Mouse (Mus musculus): ENCODE data around the gene Nos1. TPM values are rescaled to one million over a fixed set of nuclear protein-coding genes. Genes with fewer than 3 reads are reported as not detected.
"Not testable (repeated sequence)": the region's sequence is repeated elsewhere in the genome, so short reads cannot be mapped to it uniquely, and the experiment has no call there.

Gene Nos1
- total and polyA plus RNA-seq, 2 experiments from 2014 or later: 3.1 to 10.7 TPM

- H3K4me3 ChIP-seq (ENCODE audit: low read length): no peak overlapping the region
- H3K27ac ChIP-seq: 0 out of 2 replicates have a peak overlapping the region, but pooled peaks have one; percentile 13
- no peaks in the 10 kb centered on the region; the same call in 1 of the 2 replicates for H3K4me1 ChIP-seq (ENCODE audit: insufficient read depth, low read length)
- no peaks in the 10 kb centered on the region for H3K9me3 ChIP-seq (ENCODE audit: low read length)
- H3K9ac ChIP-seq (replicated peaks; ENCODE audit: low read length): no peak overlapping the region
- ATAC-seq: peak; percentile 71
- 42% methylated on average over 8 of the region's 8 CpGs for WGBS
- H3K36me3 ChIP-seq (ENCODE audit: insufficient read depth, low read length): no peaks in the 10 kb centered on the region
- DNase-seq (ENCODE audit: low spot score): peak; percentile 83
- H3K4me2 ChIP-seq (ENCODE audit: low read depth, low read length): no peak overlapping the region
- no peak for TF ChIP-seq CTCF (IDR thresholded peaks at IDR 0.05; ENCODE audit: low read depth)
- H3K27me3 ChIP-seq (ENCODE audit: insufficient read depth, low read length): no peaks in the 10 kb centered on the region
These were observed 93.0 kb downstream of the Nos1 start for GRCm38 (mm10) chr5:117873807-117874206.

DNA sequence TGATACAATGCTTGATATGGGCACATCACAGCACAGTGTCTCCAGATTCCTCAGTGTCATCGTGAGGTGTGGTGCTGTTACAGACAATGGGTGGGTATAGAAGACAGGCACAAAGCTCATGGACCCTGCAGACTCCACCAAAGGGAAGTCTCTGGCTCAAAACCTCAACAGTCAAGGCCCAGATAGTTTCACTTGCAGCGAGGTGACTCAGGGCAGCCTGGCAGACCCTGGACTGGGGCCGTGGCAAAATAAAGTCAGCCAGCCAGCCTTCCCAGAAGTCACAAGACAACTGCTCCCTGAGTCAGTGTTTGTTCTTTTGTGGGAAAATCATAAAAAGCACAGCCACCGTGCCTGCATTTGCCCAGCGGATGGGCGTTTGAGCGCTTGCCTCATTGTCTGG, 93.4 kb downstream of the Nos1 start:
- H3K9me3 ChIP-seq (ENCODE audit: low read length): no peaks in the 10 kb centered on the region
- H3K4me2 ChIP-seq (ENCODE audit: low read depth, low read length): no peak overlapping the region
- DNase-seq (ENCODE audit: low spot score) (no peak), ATAC-seq (no peak)
- 71% methylated on average over 7 of the region's 7 CpGs for WGBS
- H3K27me3 ChIP-seq (ENCODE audit: insufficient read depth, low read length): no peaks in the 10 kb centered on the region
- H3K27ac ChIP-seq: 0 out of 2 replicates have a peak overlapping the region, but pooled peaks have one; percentile 13
- TF ChIP-seq CTCF (IDR thresholded peaks at IDR 0.05; ENCODE audit: low read depth): no peak
- H3K4me1 ChIP-seq (ENCODE audit: insufficient read depth, low read length): no peaks in the 10 kb centered on the region; the same call in 1 of the 2 replicates
- H3K36me3 ChIP-seq (ENCODE audit: insufficient read depth, low read length): no peaks in the 10 kb centered on the region
- no peak overlapping the region for H3K9ac ChIP-seq (replicated peaks; ENCODE audit: low read length)
- H3K4me3 ChIP-seq (ENCODE audit: low read length): no peak overlapping the region

- TF ChIP-seq CTCF (IDR thresholded peaks at IDR 0.05; ENCODE audit: low read depth): no peak
- DNase-seq (ENCODE audit: low spot score) (no peak), ATAC-seq (no peak)
- Histone ChIP-seq H3K4me3 (ENCODE audit: low read length) (no peak overlapping the region), H3K9ac (replicated peaks; ENCODE audit: low read length) (no peak overlapping the region), H3K4me2 (ENCODE audit: low read depth, low read length) (no peak overlapping the region), H3K27ac (no peak overlapping the region), H3K4me1 (ENCODE audit: insufficient read depth, low read length) (no peaks in the 10 kb centered on the region), H3K36me3 (ENCODE audit: insufficient read depth, low read length) (no peaks in the 10 kb centered on the region), H3K9me3 (ENCODE audit: low read length) (no peaks in the 10 kb centered on the region), H3K27me3 (ENCODE audit: insufficient read depth, low read length) (no peaks in the 10 kb centered on the region)
- WGBS: 52% methylated on average over 14 of the region's 14 CpGs
These were observed 98.3 kb downstream of the Nos1 start for GRCm38 (mm10) chr5:117879136-117879535.

DNA sequence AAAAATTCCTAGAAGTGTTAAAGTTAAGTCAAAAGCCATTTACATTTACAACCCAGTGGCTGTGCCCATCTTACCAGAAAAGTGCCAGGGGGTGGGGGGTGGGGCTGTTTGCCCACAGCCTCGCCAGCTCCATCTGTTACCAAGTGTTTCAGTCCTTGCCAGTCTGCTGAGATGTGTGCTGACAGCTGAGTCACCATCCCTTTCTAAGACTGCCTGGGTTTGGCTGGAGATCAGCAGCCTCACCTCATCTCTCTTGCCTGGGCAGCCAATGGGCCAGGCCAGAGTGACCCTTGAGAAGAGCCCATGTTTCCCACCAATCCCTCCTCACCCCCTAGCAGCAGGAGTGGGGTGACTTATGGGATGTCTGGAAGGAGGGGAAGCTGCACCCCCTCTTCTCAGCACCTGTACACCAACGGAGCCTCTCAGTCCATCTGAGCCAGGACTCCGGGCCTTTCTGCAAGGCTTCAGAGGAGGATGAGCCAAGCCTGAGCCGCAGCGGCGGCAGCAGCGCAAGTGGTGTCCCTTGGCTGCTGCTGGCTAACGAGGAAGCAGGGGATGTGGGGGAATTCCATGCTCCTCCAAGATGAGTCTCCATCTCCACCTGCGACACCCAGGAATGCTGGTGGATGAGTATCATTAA, 100.2 kb downstream of the Nos1 start:
- no peaks in the 10 kb centered on the region for H3K4me1 ChIP-seq (ENCODE audit: insufficient read depth, low read length)
- no peaks in the 10 kb centered on the region for H3K27me3 ChIP-seq (ENCODE audit: insufficient read depth, low read length)
- 70% methylated on average over 9 of the region's 9 CpGs for WGBS
- no peak for TF ChIP-seq CTCF (IDR thresholded peaks at IDR 0.05; ENCODE audit: low read depth)
- no peak overlapping the region for H3K4me2 ChIP-seq (ENCODE audit: low read depth, low read length)
- H3K4me3 ChIP-seq (ENCODE audit: low read length): no peak overlapping the region
- no peak overlapping the region for H3K9ac ChIP-seq (replicated peaks; ENCODE audit: low read length)
- H3K27ac ChIP-seq: no peak overlapping the region
- ATAC-seq (peak; percentile 55; the same call in 1 of the 2 replicates), DNase-seq (ENCODE audit: low spot score) (peak; percentile 54)
- no peaks in the 10 kb centered on the region for H3K36me3 ChIP-seq (ENCODE audit: insufficient read depth, low read length)
- no peaks in the 10 kb centered on the region for H3K9me3 ChIP-seq (ENCODE audit: low read length)

GRCm38 (mm10) chr5:117882411-117882810, 101.6 kb downstream of the Nos1 start:
- H3K27ac ChIP-seq; H3K4me1 ChIP-seq (ENCODE audit: insufficient read depth, low read length); H3K27me3 ChIP-seq (ENCODE audit: insufficient read depth, low read length); H3K4me2 ChIP-seq (ENCODE audit: low read depth, low read length); H3K4me3 ChIP-seq (ENCODE audit: low read length); DNase-seq (ENCODE audit: low spot score); ATAC-seq; H3K9ac ChIP-seq (replicated peaks; ENCODE audit: low read length); H3K36me3 ChIP-seq (ENCODE audit: insufficient read depth, low read length); H3K9me3 ChIP-seq (ENCODE audit: low read length): not testable (repeated sequence)
- WGBS: 80% methylated on average over 1 of the region's 1 CpGs

GRCm38 (mm10) chr5:117884991-117885390, 104.2 kb downstream of the Nos1 start:
- Histone ChIP-seq H3K4me1 (ENCODE audit: insufficient read depth, low read length) (no peaks in the 10 kb centered on the region), H3K27me3 (ENCODE audit: insufficient read depth, low read length) (no peaks in the 10 kb centered on the region), H3K9ac (replicated peaks; ENCODE audit: low read length) (no peak overlapping the region), H3K9me3 (ENCODE audit: low read length) (no peaks in the 10 kb centered on the region), H3K4me3 (ENCODE audit: low read length) (no peak overlapping the region), H3K36me3 (ENCODE audit: insufficient read depth, low read length) (no peaks in the 10 kb centered on the region), H3K4me2 (ENCODE audit: low read depth, low read length) (no peak overlapping the region), H3K27ac (no peak overlapping the region)
- DNase-seq (ENCODE audit: low spot score) (no peak), ATAC-seq (no peak)
- no peak for TF ChIP-seq CTCF (IDR thresholded peaks at IDR 0.05; ENCODE audit: low read depth)
- WGBS: 59% methylated on average over 2 of the region's 2 CpGs

DNA sequence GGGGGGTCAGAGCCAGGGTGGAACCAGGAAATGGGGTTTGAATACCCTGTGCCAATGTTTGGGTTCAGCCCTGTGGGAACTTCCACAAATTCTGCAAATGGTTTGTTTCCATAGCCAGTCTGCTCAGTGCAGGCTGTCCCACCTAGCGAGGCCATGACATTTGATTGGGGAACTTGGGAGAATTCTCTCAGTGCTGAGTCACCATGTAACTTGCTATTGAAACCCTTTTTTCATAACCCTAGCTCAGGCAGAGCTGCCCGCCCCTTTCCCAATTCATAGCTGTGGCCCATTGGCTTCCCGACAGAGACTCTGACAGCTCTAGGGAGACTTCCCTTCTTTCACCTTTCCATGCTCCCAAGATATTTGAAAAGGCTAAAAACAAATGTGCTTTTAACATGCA, 107.3 kb downstream of the Nos1 start:
- no peaks in the 10 kb centered on the region for H3K4me1 ChIP-seq (ENCODE audit: insufficient read depth, low read length)
- H3K4me3 ChIP-seq (ENCODE audit: low read length): no peak overlapping the region
- H3K4me2 ChIP-seq (ENCODE audit: low read depth, low read length): no peak overlapping the region
- H3K27ac ChIP-seq: no peak overlapping the region
- H3K9ac ChIP-seq (replicated peaks; ENCODE audit: low read length): no peak overlapping the region
- no peaks in the 10 kb centered on the region for H3K36me3 ChIP-seq (ENCODE audit: insufficient read depth, low read length)
- 63% methylated on average over 3 of the region's 3 CpGs for WGBS
- DNase-seq (ENCODE audit: low spot score) (no peak), ATAC-seq (no peak)
- H3K9me3 ChIP-seq (ENCODE audit: low read length): no peaks in the 10 kb centered on the region
- no peak for TF ChIP-seq CTCF (IDR thresholded peaks at IDR 0.05; ENCODE audit: low read depth)
- no peaks in the 10 kb centered on the region for H3K27me3 ChIP-seq (ENCODE audit: insufficient read depth, low read length)
